Mouse (Mus musculus) right cerebral cortex, adult 18-20 months (tissue): ENCODE results near the gene Gm5148.

Experiments
- DNase-seq: peaks from one replicate; pipeline ENCODE4 v3.0.0; 2022; ENCODE audit warnings: mixed read lengths

Gm5148 gene

DNA sequence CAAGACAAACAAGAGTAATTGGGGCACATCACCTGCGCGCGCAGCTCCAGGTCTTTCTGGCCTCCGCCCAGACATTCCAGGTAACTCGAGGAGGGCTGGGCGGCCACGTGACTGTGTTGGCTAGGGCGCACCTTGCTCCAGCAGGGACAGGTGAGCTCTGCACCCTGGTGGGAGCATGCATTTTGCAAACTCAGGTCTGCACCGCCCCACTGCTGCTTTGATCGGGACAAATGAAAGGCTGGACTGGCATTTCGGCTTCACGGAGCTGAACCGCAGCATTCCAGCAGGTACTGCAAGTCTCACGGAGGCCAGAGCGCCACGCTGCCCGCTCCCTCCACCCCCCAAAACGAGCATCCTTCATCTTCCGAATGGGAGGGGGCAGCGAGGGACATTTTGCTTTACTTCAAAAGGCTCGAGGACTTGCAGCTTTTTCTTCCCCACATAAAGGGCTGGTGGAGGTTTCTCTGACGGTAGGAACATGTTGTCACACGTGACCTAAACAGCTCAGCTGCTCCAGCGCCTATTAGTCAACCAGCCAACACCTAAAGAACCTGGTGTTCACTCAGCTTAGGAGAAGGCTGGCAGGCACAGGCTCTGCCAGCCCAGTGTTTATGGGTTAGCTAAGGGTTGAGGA is at the start of gene Gm5148:
Gene Gm5148, minus strand, starts transcription at position 320 of the 634 bp plus-strand sequence.
- peak; percentile 57 for DNase-seq

DNA sequence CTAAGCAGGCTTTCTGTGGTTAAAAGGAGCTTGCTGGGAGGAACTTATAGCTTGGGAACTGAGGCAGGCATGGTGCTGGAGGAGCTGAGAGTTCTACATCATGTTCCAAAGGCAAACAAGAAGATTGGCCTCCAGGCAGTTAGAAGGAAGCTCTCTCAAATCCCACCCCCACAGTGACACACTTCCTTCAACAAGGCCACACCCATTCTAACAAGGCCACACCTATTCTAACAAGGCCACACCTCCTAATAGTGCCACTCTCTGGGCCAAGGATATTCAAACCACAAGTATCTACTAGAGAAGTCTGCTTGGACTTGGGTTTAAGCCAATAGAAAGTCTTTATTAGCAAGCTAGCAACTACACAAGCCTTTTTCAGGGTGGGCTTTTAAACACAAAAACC is 46.7 kb upstream of the Gm5148 start:
- no peak for DNase-seq

DNA sequence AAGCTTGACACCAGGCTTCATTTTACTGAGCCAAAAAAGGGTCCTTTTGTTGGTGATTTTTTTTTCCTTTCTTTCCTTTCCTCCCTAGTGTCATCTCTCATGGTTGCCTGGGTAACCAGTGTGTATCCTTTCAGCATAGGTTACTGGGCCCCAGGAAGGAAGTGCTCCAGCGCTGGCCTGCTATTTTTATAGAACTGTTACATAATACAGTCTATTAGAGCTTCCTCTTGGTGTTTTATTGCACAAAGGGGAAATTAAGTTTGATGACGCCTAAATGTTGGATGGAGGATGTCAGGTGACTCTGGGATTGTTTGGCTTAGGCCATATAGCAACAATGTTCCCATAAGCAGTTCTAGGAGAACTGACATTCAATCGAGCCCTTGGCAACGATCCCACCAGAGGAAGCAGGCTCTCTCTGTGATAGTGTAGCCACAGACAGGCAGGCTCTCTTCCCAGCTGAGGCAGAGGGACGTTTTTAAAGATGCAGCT is 45.0 kb upstream of the Gm5148 start:
- peak; percentile 69 for DNase-seq

DNA sequence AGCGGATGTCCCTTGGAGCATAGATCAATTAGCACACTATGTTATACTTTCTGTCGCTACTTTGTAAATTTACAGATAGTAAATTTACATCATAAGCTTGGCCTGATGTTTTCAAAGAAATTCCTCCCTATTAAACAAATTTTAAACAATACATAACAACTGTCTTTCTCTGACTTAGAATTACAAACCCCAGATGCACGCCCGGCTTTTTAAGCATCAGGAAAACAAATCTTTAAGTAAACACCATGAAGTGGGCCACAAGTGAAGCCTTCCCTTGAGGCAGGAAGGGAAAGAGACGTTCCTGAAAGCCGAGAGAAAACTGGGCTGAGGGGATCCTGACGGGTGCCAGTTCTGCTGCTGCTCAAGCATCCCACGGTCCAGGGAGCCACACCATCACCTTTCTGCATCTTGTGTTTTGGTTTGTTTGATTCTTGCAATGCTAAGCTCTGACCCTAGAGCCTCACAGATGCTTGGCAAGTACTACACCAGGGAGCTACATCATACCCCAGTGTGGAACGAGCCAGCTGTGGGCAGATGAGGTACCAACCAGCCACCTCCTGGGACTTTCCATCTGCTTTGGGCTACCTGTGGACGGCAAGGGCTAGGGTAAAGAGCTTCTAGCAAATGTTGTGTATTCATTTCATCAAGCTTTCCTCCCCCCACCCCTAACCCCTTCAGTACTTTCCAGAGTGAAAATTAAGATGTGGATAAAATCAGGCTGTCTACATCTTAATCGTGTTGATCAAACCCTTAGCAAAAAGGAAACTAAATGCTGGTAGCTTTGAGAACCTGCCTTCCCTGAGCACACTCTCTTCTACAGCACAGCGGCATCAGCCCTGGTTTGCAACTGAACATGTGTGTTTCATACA is 43.1 kb upstream of the Gm5148 start:
- no peak for DNase-seq

DNA sequence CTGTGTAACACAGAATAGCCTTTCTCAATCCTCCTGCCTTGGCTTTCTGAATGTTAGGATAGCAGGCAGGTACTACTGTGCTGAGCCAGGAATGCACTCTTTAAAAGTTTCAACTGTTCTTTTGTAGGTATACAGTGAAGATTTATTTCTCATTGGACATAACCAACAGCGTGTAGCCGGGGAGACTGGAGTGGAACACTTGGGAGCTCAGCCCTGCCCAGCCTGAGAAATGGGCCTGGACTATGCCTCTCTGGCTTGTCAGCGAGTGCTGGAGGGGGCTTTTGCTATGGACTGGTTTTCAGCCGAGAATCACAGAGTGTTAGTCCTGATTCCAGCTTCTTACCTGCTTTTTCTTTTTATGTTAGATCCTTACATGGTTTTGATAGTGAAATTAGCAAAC is 42.3 kb upstream of the Gm5148 start:
- no peak for DNase-seq

DNA sequence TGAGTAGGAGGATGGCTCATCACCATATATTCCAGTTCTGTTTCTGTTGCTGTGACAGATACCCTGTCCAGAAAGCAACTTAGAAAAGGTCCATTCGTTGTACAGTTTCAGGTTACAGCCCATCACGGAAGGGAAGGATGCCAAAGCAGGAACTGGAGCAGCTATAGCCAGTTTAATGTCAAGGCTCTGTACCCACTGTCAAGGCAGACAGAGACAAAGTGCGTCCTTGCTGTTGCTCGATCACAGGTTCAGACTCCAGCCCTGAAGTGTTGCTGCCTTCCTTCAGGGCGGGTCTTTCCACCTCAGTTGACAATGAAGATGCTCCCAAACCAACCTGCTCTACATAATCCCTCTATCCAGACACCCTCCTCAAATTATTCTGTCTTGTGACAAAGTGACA is 41.7 kb upstream of the Gm5148 start:
- no peak for DNase-seq

DNA sequence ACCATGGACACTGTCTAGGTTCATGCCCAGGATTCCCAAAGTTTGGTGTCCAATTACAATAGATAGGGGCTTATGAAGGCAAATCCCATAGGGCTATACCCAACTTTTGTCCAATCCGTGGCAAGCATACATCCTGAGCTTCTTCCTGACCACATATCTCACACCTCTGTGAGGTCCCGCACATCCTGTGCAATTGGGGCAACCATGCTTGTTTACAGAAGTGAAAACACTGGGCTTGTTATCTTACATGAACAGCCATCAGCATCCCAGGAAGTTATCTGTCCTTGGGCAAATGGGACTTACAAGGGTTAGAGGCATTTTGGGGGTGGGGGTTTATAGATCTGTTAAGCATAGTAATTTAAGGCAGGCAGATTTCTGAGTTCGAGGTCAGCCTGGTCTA is 41.0 kb upstream of the Gm5148 start:
- DNase-seq: no peak

DNA sequence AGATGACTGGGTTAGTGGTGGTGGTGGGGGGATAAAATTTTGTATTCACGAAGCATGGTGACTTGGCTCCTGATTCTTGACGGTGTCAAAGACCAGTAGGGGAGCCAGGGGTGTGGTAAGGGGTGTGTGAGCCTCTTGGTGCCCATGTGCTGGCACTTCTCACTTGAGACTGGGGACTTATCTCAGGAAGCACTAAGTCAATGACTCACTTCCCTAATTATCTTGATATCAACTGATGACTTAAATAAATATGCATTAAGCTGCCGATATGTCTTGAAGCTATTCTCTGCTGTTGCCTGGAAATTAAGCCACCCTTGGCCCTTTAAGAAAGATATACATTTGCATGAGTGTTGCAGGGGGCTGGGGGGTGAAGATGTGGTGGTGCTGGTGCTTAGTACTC is 38.0 kb upstream of the Gm5148 start:
- no peak for DNase-seq

DNA sequence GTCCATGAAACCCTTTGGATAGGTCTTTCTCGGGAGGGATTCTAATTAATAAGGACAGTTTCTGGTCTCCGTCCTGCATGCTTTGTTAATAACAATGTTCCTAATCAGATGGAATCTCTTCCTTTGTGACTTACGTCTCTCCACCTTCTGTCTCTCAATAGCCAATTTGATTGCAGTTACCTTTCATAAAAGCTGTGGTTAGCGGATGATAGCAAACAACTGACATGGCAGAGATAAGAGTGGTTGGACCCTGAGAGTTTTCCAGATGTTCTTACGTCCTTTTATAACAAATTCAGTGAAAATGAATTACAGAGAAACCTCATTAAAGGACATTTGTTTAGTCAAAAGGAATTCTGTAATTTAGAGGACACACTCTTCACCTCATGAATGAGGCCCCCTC is 37.5 kb upstream of the Gm5148 start:
- DNase-seq: no peak

DNA sequence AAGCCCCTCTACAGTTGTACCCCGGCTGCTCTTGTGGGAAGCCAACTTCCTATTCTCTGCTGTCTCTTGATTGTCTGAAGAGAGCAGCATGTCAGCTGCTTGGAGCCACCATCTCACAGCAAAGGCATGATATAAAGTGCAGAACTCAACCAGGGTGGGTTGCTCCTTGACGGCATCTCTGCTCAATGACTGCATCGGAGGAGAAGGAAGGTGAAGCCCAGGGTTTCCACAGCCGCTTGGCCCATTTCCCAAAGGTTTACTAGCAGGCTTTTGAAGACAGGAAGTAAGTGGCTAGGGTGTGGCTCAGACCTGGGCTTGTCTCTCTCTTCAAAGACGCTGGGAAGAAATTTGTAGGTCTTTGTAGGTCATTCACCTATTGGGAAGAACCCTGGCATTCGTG is 36.6 kb upstream of the Gm5148 start:
- no peak for DNase-seq

DNA sequence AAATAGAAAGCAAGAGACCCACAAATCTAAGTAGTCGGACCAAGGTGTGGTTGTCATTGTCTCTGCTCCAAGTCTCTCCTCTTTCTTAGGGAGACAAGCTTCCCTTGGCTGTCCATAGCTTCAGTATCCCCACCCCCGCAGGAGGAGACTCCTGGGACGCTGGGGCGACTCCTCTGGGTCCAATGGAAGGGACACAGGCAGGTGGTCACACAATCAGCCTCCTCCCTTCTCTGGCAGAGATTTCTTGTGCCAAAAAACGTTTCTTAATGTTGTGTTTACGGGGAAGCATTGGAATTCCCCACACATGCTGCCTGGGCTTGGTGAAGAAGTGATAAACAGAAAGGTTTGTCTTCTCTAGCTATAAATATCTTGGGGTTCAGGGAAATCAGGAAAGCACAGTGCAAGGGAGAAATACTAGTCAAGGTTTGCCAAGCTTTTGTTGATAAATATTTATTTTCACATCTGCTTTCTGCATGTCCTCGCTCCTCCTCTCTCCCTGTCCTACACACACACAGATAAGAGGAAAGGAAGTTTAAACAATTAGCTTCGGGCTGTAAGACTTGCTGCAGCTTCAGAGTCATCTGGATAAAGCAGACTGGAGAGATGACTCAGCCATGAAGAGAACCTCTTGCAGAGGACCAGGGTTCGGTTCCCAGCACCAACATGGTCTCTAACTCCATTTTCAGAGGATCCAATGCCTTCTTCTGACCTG is 34.5 kb upstream of the Gm5148 start:
- DNase-seq: no peak

DNA sequence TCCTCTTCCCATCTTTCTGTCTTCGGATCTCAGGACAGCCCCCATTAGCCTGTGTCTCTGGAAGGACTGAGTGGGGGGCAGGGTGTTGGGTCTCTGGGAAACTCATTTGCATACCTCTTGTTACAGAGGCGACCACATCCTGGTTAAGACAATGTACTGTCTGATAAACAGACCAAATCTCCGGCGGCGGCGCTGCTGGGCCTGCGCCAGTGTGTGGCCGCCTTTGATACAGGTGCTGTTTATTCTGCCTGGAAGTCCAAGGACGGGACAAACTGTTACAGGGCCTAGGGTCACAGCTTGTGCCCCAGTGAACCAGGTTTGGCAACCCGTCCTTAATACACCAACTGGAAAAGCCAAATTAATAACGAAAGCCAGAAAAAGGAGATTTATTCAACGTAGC is 33.8 kb upstream of the Gm5148 start:
- no peak for DNase-seq

DNA sequence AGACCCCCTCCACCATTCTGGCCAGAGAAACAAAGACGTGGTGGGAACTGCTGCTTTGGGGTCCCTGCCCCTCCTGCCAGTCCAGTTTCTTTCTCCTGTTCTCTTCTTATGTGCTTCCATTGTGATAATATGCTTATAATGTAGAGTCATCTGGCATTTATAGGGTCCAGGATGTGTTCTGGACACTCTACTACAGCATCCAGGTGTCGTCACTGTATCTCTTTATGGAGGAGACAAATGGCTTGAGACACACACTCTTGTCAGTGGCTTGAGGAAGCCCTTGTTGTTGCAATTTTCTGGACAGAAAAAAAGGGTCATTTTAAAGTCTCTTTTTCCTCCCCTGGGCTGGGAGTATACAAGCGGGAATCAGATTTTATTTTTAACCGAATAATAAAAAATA is 33.3 kb upstream of the Gm5148 start:
- DNase-seq: no peak

DNA sequence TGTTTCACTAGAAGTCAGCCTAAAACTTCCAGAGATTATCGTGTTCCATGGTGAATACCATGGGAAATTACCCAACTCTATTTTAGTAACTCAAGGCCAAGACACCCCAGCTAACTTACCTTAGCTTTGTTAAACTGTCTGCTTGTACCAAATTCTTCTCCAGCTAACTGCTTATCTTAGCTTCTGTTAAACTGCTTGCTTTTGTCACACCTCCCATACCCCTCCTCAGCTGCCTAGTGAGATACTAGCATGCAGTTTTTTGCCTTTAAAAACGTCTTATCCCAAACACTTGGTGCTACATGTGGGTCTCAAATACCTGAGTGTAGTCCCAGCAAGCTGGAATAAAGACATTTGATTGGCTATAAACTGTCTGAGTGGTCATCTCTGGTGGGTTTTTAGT is 31.7 kb upstream of the Gm5148 start:
- DNase-seq: no peak

DNA sequence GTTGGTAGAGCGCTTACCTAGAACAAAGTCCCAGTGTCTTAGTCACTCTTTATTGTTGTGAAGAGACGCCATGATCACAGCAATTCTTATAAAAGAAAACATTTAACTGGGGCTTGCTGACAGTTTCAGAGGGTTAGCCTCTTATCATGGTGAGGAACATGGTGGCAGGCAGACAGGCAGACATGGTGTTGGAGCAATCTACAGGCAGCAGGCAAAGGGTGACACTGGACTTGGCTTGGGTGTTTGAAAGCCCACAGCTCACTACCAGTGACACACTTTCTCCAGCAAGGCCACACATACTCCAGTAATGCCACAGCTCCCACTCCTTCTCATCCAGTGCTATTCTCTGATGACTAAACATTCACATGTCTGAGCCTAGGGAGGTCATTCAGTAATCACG is 30.3 kb upstream of the Gm5148 start:
- no peak for DNase-seq

DNA sequence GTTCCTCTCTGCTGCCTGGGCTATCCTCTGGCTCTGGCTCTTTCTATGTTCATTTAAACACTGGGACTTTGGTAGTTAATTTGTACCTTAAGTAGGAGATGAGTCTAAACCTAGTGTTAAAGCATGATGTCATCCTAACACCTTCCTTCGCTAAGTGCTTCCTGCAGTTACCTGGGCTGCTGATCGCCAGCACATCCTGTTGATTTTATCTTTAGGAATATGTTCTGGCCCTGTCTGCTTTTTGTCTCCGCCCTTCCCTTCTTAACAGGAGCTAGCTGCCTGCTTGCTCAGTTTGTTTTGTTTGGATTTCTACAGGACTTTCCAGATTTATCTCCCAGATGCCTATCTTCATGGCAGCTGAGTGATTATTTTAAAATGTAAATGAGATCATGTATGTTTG is 28.9 kb upstream of the Gm5148 start:
- no peak for DNase-seq

DNA sequence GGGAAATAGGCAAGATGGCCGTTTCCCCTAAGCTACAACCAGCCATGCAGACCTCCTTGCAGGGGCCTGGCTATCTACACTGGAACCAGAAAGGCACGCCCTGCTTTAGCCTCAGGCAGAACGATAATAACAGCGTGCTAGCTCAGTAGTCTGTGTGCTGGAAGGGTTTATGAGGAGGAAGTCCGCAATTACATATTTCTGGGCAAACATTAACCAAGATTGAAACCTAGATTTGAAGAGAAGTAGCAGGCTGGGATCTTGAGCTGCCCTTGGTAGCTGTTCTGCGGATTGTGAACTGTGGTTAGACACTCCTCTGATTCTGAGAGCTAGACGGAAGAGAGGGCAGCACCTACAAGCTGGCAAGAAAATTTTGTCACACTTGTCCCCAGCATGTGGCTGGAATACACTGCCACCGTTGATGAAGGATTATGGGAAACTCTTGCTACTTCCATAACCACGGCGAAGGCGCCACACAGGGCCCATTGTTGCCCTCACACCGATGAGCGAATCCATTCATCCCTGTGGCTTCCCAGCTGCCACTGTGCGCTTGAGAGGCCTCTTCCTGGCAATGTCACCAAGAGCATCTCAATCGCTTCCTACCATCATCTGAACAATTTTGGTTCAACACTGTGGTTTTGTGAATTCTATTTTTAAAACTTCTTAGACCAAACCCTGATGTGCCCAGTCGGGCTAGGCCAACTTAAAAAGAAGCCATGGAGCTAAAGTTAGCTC is 23.9 kb upstream of the Gm5148 start:
- peak; percentile 19 for DNase-seq

DNA sequence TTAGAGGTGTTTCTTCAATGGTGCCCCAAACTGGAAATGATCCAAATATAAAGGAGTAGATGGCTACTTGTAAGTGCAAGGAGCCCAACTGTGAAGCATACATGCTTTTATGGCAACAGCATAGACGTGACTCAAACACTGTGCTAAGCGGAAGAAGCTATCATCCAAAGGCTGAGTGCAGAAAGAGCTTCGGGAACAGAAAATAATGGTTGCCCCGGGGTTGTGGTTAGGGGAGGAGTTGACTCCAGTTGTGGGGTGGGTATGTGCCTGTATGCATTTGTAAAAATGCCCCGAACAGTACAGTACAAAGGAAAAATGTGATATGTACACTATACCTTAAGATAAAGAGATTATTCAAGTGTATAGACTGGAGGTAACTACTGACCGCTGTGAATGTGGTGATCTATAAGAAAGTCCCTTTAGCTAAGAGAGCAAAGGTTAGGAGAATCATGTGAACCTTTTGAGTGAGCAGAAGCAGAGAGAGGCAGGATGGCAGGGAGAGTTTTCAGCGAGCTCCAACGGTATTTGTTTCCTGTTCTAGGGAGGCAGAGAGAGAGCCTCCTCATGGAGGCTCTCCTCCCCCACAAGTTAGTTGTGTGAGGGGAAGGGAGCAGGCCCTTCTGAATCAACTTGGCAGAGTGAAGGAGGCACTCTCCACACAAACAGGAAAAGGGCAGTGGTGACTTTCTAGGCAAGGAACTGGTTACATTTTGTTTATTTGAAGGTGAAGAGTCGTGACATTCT is 23.1 kb upstream of the Gm5148 start:
- no peak for DNase-seq

DNA sequence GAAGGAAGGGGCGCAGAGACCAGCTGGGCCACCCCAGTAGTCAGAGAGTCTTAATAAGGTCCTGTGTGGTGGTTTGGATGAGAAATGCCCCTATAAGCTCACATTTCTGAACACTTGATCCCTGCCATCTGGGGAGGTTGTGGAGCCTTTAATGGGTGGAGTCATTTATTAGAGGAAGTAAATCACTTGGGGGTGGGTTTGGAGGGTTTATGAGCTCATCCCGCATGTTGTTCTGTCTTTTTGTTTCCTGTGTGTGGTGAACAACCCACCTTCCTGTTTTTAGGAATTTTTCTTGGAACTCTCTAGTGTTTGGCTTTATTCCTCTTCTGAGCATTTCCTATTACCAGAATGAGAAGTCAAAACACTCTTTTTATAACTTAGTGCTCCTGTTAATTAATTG is 19.8 kb upstream of the Gm5148 start:
- DNase-seq: no peak

DNA sequence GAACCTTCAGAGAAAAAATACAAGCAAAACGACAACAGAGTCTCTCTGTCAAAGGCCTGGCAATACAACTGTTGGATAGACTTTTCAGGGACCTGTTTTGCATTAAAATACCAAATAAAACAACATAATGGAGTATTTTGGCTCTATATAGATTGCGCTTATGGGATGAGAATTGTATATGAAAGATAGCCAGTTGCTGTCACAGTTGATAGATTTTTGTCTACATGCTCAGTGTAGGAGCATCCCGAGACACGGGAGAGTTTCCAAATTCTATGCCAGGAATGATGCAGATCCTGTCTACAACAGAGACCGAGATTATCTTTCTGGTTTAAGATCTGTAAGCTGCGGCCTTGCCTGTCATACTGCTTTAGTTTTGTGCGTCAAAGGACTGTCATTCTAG is 15.7 kb upstream of the Gm5148 start:
- DNase-seq: no peak

DNA sequence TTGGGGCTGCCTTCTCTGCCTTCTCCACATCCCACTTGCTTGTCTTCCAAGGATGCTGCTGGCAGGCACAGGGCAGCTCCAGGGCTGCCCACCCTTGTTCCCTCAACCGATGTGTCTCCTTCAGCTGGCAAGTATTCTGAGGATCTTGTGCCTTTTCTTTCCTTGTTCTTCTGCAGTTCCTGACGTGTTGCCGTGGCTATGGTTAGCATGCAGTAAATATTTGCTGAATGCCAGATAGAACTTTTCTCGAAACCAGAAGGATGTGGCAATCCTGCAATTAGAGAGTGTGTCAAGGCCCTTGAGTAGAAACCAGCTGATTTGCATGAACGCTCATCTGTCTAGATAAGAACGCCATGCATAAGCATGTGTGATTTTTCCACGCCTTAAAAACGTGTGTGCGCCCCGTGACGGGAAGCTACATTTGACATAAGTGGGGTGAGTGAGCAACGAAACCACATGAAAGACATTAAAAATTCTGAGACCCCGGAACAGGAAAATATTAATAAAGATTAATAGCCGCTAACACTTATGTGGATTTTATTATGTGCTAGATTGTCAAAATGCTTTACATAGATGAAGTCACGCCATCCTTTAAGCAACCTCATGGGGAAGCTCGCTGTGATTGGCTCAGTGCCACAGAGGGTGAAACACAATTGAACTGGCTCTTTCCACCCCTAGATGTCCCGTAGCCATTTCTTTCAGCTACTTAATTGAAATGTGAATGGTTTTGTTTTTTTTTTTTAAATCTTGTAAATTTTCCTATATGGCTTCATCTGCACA is 14.1 kb upstream of the Gm5148 start:
- DNase-seq: no peak

DNA sequence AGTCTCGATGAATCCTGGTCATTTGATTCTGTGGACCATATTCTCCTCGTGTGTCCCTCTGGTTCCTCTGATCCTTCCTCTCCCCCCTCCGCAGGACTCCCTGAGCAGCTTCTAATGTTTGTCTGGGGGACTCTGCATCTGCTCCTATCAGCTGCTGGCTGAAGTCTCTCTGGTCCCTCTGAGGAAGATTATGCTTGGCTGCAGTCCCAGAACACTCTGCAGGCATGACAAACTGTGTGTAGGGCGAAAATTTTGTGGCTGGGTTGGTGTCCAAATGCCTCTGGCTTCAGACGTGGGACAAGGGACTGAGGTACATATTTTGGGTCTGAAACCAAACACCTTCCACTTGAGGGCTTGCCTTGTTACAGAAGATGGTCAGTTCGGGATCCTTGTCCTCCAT is 13.1 kb upstream of the Gm5148 start:
- DNase-seq: peak; percentile 76
